Mouse (Mus musculus) fibroblast of lung, adult 2 months (primary cell): Measurements from ENCODE around the gene Olfr414.

Experiments
- DNase-seq: peaks from one replicate; pipeline ENCODE4 v3.0.0-alpha.2; 2011; ENCODE audit warnings: low read depth

Olfr414 gene

DNA sequence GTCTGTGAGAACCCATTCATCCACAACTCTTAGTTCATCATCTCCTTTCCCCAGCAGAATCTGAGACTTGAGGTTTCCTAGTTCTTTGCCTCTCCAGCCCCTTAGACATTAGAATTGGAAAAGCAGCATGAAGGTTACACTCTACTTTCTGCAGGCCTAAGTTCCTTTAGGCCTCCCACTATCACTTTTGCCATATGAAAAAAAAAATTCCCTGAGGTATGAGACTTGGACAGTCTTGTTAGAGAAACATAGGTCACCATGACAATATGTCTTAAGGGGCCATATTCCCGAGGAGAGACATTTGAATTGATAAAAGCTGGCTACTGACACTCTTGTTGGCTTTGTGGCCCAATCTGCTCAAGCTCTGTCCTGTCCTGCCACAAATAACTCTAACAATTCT is at the start of gene Olfr414:
Gene Olfr414 (plus strand): TSS at position 301 of the 400 bp plus-strand sequence.
- no peak for DNase-seq

DNA sequence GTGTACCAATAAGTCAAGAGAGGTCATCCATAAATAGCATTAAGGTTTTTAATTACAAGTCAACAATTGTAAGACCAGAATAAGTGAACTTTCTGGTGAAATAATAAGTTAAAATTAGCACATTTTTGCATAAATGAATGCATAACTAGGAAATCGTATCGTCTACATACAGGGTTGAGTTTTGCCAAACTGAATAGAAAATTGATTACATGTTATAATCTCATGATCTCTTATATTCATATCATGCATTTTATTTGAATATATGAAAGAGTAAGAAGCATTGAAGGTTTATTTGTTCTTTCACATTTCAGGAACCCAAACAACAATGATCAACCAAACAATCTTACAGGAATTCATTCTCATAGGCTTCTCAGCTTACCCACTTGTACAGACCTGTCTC is 33.1 kb upstream of the Olfr414 start, which contains the start of gene Olfr248:
Gene Olfr248 (plus strand): TSS at position 301 of the 400 bp plus-strand sequence.
- no peak for DNase-seq

- no peak for DNase-seq
Measured at GRCm38 (mm10) chr1:174422959-174423358, 905 bp upstream of the Olfr414 start.

- DNase-seq: no peak
Measured at GRCm38 (mm10) chr1:174426180-174426986, 2.5 kb downstream of the Olfr414 start.

DNA sequence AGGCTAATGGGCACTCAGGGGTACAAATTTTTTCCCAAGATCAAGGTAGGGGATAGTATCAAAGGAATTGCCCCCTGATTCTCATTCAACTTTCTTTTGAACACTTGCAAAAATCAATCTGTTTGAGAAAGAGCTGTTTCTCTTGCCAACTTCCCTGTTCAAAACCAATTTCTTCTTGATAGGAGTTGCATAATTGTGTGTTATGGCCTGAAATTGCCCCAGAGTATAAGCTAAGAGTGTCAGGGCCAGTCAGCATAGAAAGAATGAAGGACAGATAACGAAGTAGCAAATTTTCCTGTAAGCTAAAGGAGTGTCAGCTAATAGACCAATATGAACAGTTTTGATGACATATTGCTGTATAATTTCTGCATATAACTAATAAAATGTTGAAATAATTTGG is 3.5 kb downstream of the Olfr414 start:
- no peak for DNase-seq

- no peak for DNase-seq
Measured at GRCm38 (mm10) chr1:174428407-174428806, 4.5 kb downstream of the Olfr414 start.

DNA sequence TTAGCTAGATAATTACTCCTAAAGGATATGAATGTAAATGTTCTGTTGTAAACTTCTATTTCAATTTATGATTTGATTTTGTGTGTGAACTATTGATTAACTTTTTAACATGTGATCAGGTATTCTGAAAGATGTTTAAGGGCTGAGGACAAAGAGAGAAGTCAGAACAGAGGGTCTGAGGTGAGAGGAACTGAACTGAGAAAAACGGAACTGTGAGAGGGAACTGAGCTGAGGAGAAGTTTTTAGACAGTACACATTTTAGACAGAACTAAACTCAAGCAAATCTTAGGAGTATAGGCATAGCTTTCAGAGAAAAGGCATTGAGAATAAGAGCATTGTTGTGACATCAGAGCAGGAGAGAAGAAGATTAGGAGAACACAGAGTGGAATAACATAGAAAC is 10.3 kb downstream of the Olfr414 start:
- no peak for DNase-seq

DNA sequence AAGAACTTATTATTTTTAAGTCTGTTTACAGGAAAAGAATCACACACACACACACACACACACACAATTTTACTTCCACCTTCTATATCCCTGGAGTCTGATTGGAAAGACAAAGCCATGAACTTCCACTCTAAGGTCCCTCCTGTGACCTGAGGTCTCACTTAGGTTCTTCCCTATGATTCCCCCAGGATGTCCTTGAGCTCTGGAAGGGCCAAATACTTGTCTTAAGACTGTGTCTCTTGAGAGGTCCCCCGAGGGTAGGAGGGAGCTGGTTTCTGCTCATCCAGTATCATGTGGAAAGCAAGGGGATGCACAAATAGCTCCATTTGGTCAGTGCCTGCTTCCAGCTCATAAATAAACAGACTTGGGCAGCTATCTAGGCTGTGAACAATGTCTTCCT is 17.9 kb downstream of the Olfr414 start, which contains the start of gene Olfr220:
Gene Olfr220 (plus strand): TSS at position 301 of the 400 bp plus-strand sequence.
- DNase-seq: no peak

DNA sequence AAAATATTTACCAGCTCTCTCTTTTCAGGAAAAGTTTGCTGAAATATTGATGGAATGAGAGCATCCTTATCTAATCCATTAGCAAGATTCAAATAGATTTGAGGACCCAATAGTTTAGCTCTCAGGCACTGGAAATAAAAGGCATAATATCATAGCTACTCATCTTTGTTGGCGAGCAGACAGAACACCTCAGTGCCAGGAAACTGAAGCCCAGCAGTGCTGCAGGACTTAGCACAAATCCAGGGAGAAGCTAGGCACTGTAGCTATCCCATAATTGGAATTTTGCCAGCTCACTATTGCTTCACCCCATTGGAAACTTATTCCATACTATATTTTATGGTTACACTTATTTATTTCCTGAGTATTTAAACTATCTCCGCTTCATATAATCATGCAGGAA is 31.2 kb downstream of the Olfr414 start:
- DNase-seq: no peak

DNA sequence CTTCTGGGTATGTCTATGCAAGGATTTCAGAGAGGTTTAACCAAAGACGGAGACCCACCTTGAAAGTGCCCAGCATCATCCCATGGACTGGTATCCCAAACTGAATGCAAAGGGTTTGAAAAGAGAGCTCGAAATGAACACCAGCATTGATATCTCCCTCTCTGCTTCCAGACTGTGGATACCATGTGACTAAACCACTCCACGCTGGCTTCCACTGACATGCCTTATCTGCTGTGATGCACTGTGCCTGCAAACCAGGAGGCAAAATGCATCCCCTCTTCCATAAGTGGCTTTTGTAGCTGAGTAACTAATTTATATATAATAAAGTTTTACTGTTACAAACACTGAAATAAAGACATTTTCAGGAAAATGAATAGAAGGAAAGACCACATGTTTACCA is 41.5 kb downstream of the Olfr414 start:
- DNase-seq: no peak

DNA sequence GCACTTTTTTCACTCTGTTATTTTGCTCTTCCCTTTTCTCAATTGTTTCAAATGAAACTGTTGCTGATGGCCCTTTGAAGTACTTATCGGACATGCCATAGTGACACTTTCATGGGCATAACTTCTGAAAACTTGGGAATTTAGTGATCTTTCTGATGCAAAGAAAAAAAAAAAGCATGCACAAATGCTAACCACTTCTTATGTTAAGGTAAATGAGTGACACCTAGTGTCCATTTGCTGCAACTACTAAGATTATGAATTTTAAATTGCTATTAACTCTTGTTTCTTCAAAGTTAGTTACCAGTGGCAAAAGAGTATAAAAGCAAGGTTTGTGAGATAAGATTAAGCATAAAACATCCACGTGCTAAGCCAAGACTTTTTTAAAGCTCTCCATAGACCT is 42.4 kb downstream of the Olfr414 start:
- DNase-seq: no peak

- DNase-seq: no peak
Measured at GRCm38 (mm10) chr1:174469736-174470135, 45.9 kb downstream of the Olfr414 start.

- DNase-seq: no peak
Measured at GRCm38 (mm10) chr1:174482567-174482966, 58.7 kb downstream of the Olfr414 start.
